In the genomic region with DNA sequence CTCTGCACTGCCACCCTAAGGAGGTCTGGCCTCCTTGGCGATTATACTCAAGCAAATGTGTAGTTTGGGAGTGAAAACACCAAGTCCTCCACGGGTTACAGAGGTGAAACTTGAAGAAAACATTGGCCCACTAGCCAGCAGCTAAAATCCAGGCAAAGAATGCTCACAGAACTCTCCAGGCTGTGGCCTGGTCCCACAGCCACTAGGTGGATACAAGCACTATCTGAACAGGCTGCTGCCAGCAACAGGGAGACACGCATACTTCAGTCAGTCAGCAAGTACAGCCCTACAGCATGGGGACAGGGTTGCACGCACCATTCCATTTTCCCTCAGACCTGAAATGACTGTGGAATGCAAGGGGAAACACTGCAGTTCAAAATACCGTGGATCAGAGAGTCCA, we compare ENCODE assay signal across 12 mouse cellular contexts. TPM values are rescaled to one million over a fixed set of nuclear protein-coding genes. Genes with fewer than 3 reads are reported as not detected.
A peak's percentile ranks its signal among the peaks of the same experiment; 100 is the strongest.
DNase-seq lines count a peak whose midpoint lies in the region; ATAC-seq and TF ChIP-seq lines count a peak whose summit lies in the region.
"Had no signal": no experiment of that assay in that cellular context is flagged by ENCODE, and none has a peak within 500 bp of the region (broad histone marks: within the 10 kb centered on the region; RNA-seq: fewer than 3 reads in every experiment).

No protein-coding gene starts in this region.

- peaks cover 6% of the 10 kb centered on the region for H3K79me2 ChIP-seq in MEL (ENCODE audit: control insufficient read depth, insufficient read depth, low read length, poor library complexity)

- TF ChIP-seq RAD21 in MEL (IDR thresholded peaks at IDR 0.05; ENCODE audit: low read depth, low read length): peak; percentile 29

- no peak for ATAC-seq in liver, embryonic 14.5 days (ENCODE audit: insufficient read depth)
- ATAC-seq: hindbrain, embryonic 16.5 days had no signal

- H3K4me2 ChIP-seq in liver, embryonic 14.5 days (ENCODE audit: low read depth): no peak overlapping the region
- H3K4me2 ChIP-seq: stomach, embryonic 15.5 days had no signal

- no peaks in the 10 kb centered on the region for H3K9me3 ChIP-seq in heart, embryonic 10.5 days
- H3K9me3 ChIP-seq in liver, embryonic 14.5 days (ENCODE audit: control insufficient read depth, low read length): no peaks in the 10 kb centered on the region
- H3K9me3 ChIP-seq in MEL (replicated peaks; ENCODE audit: insufficient read depth, low read length): no peaks in the 10 kb centered on the region
- H3K9me3 ChIP-seq: G1E; stomach, embryonic 15.5 days had no signal

- H3K27me3 ChIP-seq in heart, embryonic 10.5 days (ENCODE audit: insufficient read depth, poor library complexity, severe bottlenecking): no peaks in the 10 kb centered on the region
- no peaks in the 10 kb centered on the region for H3K27me3 ChIP-seq in liver, embryonic 14.5 days (ENCODE audit: control insufficient read depth, insufficient read depth, low read length)
- H3K27me3 ChIP-seq in MEL (ENCODE audit: control insufficient read depth in 1 of 2, insufficient read depth in 2 of 2, low read length in 2 of 2): no peaks in the 10 kb centered on the region
- H3K27me3 ChIP-seq: stomach, embryonic 15.5 days had no signal

- peaks cover 24% of the 10 kb centered on the region for H3K36me3 ChIP-seq in heart, embryonic 10.5 days
- H3K36me3 ChIP-seq in liver, embryonic 14.5 days (replicated peaks; ENCODE audit: control insufficient read depth, insufficient read depth, low read depth): no peaks in the 10 kb centered on the region; the same call in 1 of the 2 replicates
- H3K36me3 ChIP-seq in MEL (ENCODE audit: control insufficient read depth in 1 of 2, insufficient read depth in 2 of 2, low read length in 2 of 2): peaks cover 3 to 35% of the 10 kb centered on the region in 2 experiments

- no peak for TF ChIP-seq EP300 in liver, embryonic 14.5 days (IDR thresholded peaks at IDR 0.05; ENCODE audit: low read depth)
- TF ChIP-seq EP300 in MEL (IDR thresholded peaks at IDR 0.05; ENCODE audit: low read depth in 1 of 2, low read length in 2 of 2): no peak

- TF ChIP-seq CTCF in liver, embryonic 14.5 days (IDR thresholded peaks at IDR 0.05; ENCODE audit: low read depth): peak; percentile 65
- TF ChIP-seq CTCF in MEL (IDR thresholded peaks at IDR 0.05 in 2 of 3, conservative IDR thresholded peaks at IDR 0.05 in 1 of 3; ENCODE audit: control insufficient read depth in 1 of 3, insufficient read depth in 1 of 3, low read depth in 2 of 3, low read length in 3 of 3, poor library complexity in 1 of 3, severe bottlenecking in 1 of 3): peak in 1 of 3 experiments; percentile 35; a peak in 2 of 6 replicates

- no peak overlapping the region for H3K27ac ChIP-seq in heart, embryonic 10.5 days
- no peak overlapping the region for H3K27ac ChIP-seq in liver, embryonic 14.5 days
- H3K27ac ChIP-seq in MEL (ENCODE audit: control insufficient read depth, low read depth, low read length): no peak overlapping the region
- H3K27ac ChIP-seq: stomach, embryonic 15.5 days had no signal

- H3K9ac ChIP-seq in liver, embryonic 14.5 days (replicated peaks): no peak overlapping the region
- no peak overlapping the region for H3K9ac ChIP-seq in MEL (ENCODE audit: control insufficient read depth, low read depth, low read length, poor library complexity, severe bottlenecking)
- H3K9ac ChIP-seq: stomach, embryonic 15.5 days had no signal

- WGBS in heart, embryonic 10.5 days: 70% methylated on average over 5 of the region's 5 CpGs
- WGBS in liver, embryonic 14.5 days (ENCODE audit: insufficient replicate concordance): 64% methylated on average over 5 of the region's 5 CpGs

- DNase-seq in heart, embryonic 10.5 days (ENCODE audit: low spot score): peak; percentile 80
- DNase-seq in heart, adult 9 months (ENCODE audit: low spot score in 2 of 2): no peak
- no peak for DNase-seq in liver, embryonic 14.5 days (ENCODE audit: low read depth in 3 of 3, low spot score in 3 of 3)
- DNase-seq in liver (no peak), MEL (ENCODE audit: low read depth, low spot score) (peak; percentile 23)
- peak; percentile 34 for DNase-seq in lung, postnatal 10 days
- no peak for DNase-seq in natural killer cell, adult 2 months (ENCODE audit: low spot score in 2 of 2)
- no peak for DNase-seq in frontal cortex, postnatal 36 days (ENCODE audit: low spot score in 2 of 2)
- DNase-seq: gastrocnemius, postnatal 10 days had no signal

- TF ChIP-seq POLR2A in MEL (IDR thresholded peaks at IDR 0.05; ENCODE audit: control insufficient read depth in 1 of 2, insufficient read depth in 1 of 2, low read depth in 1 of 2, low read length in 2 of 2, poor library complexity in 1 of 2): no peak

- no peak overlapping the region for H3K4me3 ChIP-seq in heart, embryonic 10.5 days
- H3K4me3 ChIP-seq in liver, embryonic 14.5 days (ENCODE audit: insufficient read depth in 1 of 2, low read depth in 2 of 2, low read length in 2 of 2): no peak overlapping the region
- no peak overlapping the region for H3K4me3 ChIP-seq in MEL (ENCODE audit: control insufficient read depth in 1 of 2, insufficient read depth in 1 of 2, low read depth in 2 of 2, low read length in 2 of 2)
- H3K4me3 ChIP-seq: stomach, embryonic 15.5 days had no signal

- peaks cover 39% of the 10 kb centered on the region for H3K4me1 ChIP-seq in heart, embryonic 10.5 days
- peaks cover 4 to 23% of the 10 kb centered on the region in 2 experiments; a peak in 3 of 4 replicates for H3K4me1 ChIP-seq in liver, embryonic 14.5 days (replicated peaks; ENCODE audit: control insufficient read depth in 2 of 2, insufficient read depth in 2 of 2, low read length in 1 of 2)
- peaks cover 23 to 35% of the 10 kb centered on the region in 2 experiments for H3K4me1 ChIP-seq in MEL (ENCODE audit: control insufficient read depth in 1 of 2, insufficient read depth in 2 of 2, low read length in 2 of 2)

TF ChIP-seq in MEL, 35 proteins besides CTCF, POLR2A, EP300 and RAD21:
- TF ChIP-seq ELF1 (IDR thresholded peaks at IDR 0.05; ENCODE audit: low read depth, low read length): no peak
- no peak for TF ChIP-seq MAFK (IDR thresholded peaks at IDR 0.05; ENCODE audit: borderline replicate concordance, low read depth, low read length)
- peak; percentile 20; the same call in 1 of the 2 replicates for TF ChIP-seq SMC3 (IDR thresholded peaks at IDR 0.05; ENCODE audit: low read depth, low read length)
- no peak for TF ChIP-seq NRF1 (IDR thresholded peaks at IDR 0.05; ENCODE audit: insufficient read depth, low read depth, low read length, poor library complexity, severe bottlenecking)

RNA-seq across cellular contexts. Expression of a gene that starts 41.9 kb away (rescaled TPM):
- polyA plus RNA-seq in heart, embryonic 10.5 days (2016; fragmentation: Nextera tagmentation; extraction: Ambion mirVana): 0.33 and 0.62 TPM in 2 replicates
- polyA plus RNA-seq in liver, embryonic 14.5 days (2012; rRNA removed): 0.10 and 0.11 TPM in 2 replicates
- polyA plus RNA-seq in liver, embryonic 14.5 days (2014; fragmentation: Nextera tagmentation; extraction: Ambion mirVana): 0.11 and 0.18 TPM in 2 replicates
- 0.23 and 0.31 TPM in 2 replicates for total RNA-seq in MEL (2012; rRNA removed)
- under 1 TPM in 1 of 2 experiments, not detected in 1; 0.64 TPM for polyA plus RNA-seq in MEL (2012; ENCODE audit: insufficient read depth in 1 of 2, insufficient read length in 2 of 2, low read depth in 1 of 2, low replicate concordance in 2 of 2, missing spikeins in 1 of 2)

RNA-seq across cellular contexts. Expression of a gene that starts 42.2 kb away (rescaled TPM):
- 1.2 and 1.9 TPM in 2 replicates for polyA plus RNA-seq in heart, embryonic 10.5 days (2016; fragmentation: Nextera tagmentation; extraction: Ambion mirVana)
- polyA plus RNA-seq in liver, embryonic 14.5 days (2012; rRNA removed): 3.7 and 4.6 TPM in 2 replicates
- polyA plus RNA-seq in liver, embryonic 14.5 days (2014; fragmentation: Nextera tagmentation; extraction: Ambion mirVana): 1.4 and 2.2 TPM in 2 replicates
- total RNA-seq in MEL (2012; rRNA removed): 8.9 and 9.6 TPM in 2 replicates
- 10 to 100 TPM in 1 of 2 experiments, not detected in 1; 24.9 TPM for polyA plus RNA-seq in MEL (2012; ENCODE audit: insufficient read depth in 1 of 2, insufficient read length in 2 of 2, low read depth in 1 of 2, low replicate concordance in 2 of 2, missing spikeins in 1 of 2)

Comparison
In these comparisons a context has a peak if more than half of its experiments do, and no peak if none do; other contexts are left out.
1. DNase-seq: peak in heart, embryonic 10.5 days (single experiment), MEL (single experiment) and lung, postnatal 10 days (single experiment); none in heart, adult 9 months (0 of 2), liver, embryonic 14.5 days (0 of 3), liver (single experiment), natural killer cell, adult 2 months (0 of 2) and frontal cortex, postnatal 36 days (0 of 2).